Mouse (Mus musculus) heart, postnatal 0 days (tissue): Measurements from ENCODE around the gene Gm49358.

ENCODE experiments used
- CTCF ChIP-seq: IDR thresholded peaks from 2 replicates; pipeline ENCODE4 v1.5.1; 2016; ENCODE audit warnings: antibody characterized with exemption, control low read depth, low read depth
- EP300 ChIP-seq: IDR thresholded peaks from 2 replicates; pipeline ENCODE4 v1.6.1; 2016; ENCODE audit warnings: antibody characterized with exemption, low read depth

DNA sequence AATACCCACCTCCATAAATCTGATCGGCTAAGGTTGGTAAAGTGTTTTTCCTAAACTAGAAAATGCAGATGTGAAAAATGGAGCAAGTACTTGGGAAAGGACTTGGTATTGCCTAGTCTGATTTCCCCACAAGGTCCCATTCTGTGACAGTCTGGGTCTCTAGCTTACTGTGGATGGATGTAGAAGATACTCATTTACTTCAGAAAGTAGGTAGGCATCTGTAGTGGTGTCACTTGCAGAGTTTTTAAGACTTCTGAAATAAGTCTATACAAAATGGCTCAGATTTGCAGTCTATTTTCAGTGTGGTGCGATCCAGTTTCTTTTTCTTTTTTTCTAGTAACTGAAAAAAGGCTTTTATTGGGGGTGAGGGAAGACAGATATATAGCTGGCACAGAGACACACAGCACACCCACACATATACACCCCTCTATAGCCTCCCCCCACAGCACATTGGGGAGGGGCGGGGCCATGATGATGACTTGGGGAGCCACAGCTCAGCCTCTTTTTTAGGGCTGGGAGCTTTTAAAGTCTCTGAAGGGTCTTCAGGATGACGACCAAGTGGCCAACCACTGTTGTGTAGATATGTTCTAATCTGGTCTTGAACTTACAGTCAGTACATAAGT lies 1.7 kb downstream of the Gm49358 start:
- TF ChIP-seq CTCF (no peak), EP300 (no peak)
